ENCODE assay signal across 8 mouse cellular contexts in the genomic region with DNA sequence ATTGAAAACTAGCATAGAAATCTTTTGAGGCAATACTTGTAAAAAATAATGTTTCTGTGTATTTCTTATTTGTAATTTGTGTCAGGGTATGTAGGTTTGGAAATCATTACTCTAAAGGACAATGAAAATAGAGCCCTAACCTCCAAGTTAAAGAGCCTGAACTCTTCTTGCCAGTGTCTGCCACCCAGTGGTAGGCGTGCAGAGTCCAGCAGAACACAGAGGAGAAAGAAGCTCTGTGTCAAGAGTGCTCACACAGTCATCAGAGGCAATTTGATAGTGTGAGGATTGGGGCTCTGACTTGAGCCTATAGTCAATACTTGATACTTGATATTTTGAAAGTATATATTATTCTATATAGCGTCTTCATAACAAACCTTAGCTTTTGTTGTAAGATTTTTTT. TPM values are rescaled to one million over a fixed set of nuclear protein-coding genes. Genes with fewer than 3 reads are reported as not detected.
DNase-seq lines count a peak whose midpoint lies in the region; ATAC-seq and TF ChIP-seq lines count a peak whose summit lies in the region.

No protein-coding gene starts in this region.

- 40% methylated on average over 2 of the region's 2 CpGs for WGBS in intestine, postnatal 0 days

- TF ChIP-seq CTCF in intestine, postnatal 0 days (IDR thresholded peaks at IDR 0.05; ENCODE audit: low read depth): peak; percentile 85

- no peak overlapping the region for H3K4me3 ChIP-seq in intestine, postnatal 0 days (ENCODE audit: low read depth, low read length)

- peak; percentile 53 for ATAC-seq in intestine, postnatal 0 days
- peak; percentile 90 for ATAC-seq in neutrophil, adult 5-6 weeks (ENCODE audit: extremely low read depth, insufficient number of reproducible peaks, low FRiP score, poor library complexity, severe bottlenecking)

- no peak overlapping the region for H3K4me2 ChIP-seq in intestine, postnatal 0 days (replicated peaks; ENCODE audit: low read depth)

- peaks cover 9% of the 10 kb centered on the region; the same call in 1 of the 2 replicates for H3K4me1 ChIP-seq in intestine, postnatal 0 days (replicated peaks; ENCODE audit: control insufficient read depth, insufficient read depth, low read length)

- intact Hi-C loops in gastrocnemius, postnatal 36 days (cut with DNase I): loop anchor here (1.0 kb wide), 1 partner anchor 135 kb away; no protein-coding TSS in a partner anchor

- no peak overlapping the region for H3K27ac ChIP-seq in intestine, postnatal 0 days (ENCODE audit: low read depth, low read length)

- DNase-seq in CD4-positive helper T cell, adult 2 months (ENCODE audit: low read depth, low spot score): peak; percentile 71
- DNase-seq in Muller cell, postnatal 12 days (ENCODE audit: inconsistent ontology term): peak; percentile 57
- peak; percentile 79 to 83 for DNase-seq in cerebellum, postnatal 10 days
- peak; percentile 35 to 54 for DNase-seq in gastrocnemius, postnatal 36 days
- DNase-seq in lung, adult 18-20 months: peak; percentile 67 to 70
- peak; percentile 54 to 62 for DNase-seq in thymus, postnatal 36 days

- no peaks in the 10 kb centered on the region for H3K36me3 ChIP-seq in intestine, postnatal 0 days (ENCODE audit: control insufficient read depth, insufficient read depth)

- no peak overlapping the region for H3K9ac ChIP-seq in intestine, postnatal 0 days (ENCODE audit: low read depth, low read length)

- H3K27me3 ChIP-seq in intestine, postnatal 0 days (replicated peaks; ENCODE audit: control insufficient read depth, insufficient read depth, low read length): no peaks in the 10 kb centered on the region

- no peaks in the 10 kb centered on the region for H3K9me3 ChIP-seq in intestine, postnatal 0 days (ENCODE audit: control insufficient read depth)

RNA-seq across cellular contexts. Expression of a gene that starts 20.3 kb away (rescaled TPM):
- 10 to 100 TPM; 87.8 to 90.7 TPM for total RNA-seq in gastrocnemius, postnatal 36 days (2021)
- 36.6 and 41.7 TPM in 2 replicates for polyA plus RNA-seq in intestine, postnatal 0 days (2015; fragmentation: Nextera tagmentation; extraction: Ambion mirVana)
- total RNA-seq in neutrophil, adult 5-6 weeks (2017): 1,031 and 1,093 TPM in 2 replicates

Comparison
In these comparisons a context has a peak if more than half of its experiments do, and no peak if none do; other contexts are left out.
1. RNA of a gene that starts 20.3 kb away (total RNA-seq): 1,031 to 1,093 TPM in neutrophil, adult 5-6 weeks; 87.8 to 90.7 TPM in gastrocnemius, postnatal 36 days; every median in the first group is over 10 times any median in the second.
2. Peak in every context shown above with its lines, with median percentiles within 50 percentile points of each other: DNase-seq.